Mouse (Mus musculus) forebrain, embryonic 11.5 days (tissue): ENCODE measurements at regions not wholly inside any gene's neighbourhood (a gene's known extent, or its start where the extent isn't known, plus 50 kb on each side); places are given as distances from the start of the nearest gene placed in this dataset.
A peak's percentile ranks its signal among the peaks of the same experiment; 100 is the strongest.

Experiments used
- ATAC-seq: fragments of 200-750 bp; cut with Nextera tagmentation; replicated peaks from 2 replicates; pipeline ENCODE4 v1.8.0; 2017; ENCODE audit warnings: moderate TSS enrichment; ENCODE audit not compliant: low FRiP score
- DNase-seq: peaks from one replicate; pipeline ENCODE4 v3.0.0-alpha.2; 2017; ENCODE audit warnings: low spot score
- H3K27ac ChIP-seq: fragments of 300-500 bp; sonication (generic); 2 replicates; pipeline ENCODE4 v1.5.1; 2014; ENCODE audit warnings: low read depth, low read length
- H3K27me3 ChIP-seq: fragments of 300-500 bp; sonication (generic); 2 replicates; pipeline ENCODE4 v1.6.1; 2014; ENCODE audit warnings: mild to moderate bottlenecking, low read length, mixed read lengths; ENCODE audit not compliant: control insufficient read depth, insufficient read depth
- H3K36me3 ChIP-seq: fragments of 300-500 bp; sonication (generic); 2 replicates; pipeline ENCODE4 v1.6.1; 2014; ENCODE audit warnings: mild to moderate bottlenecking, low read length, moderate library complexity, mixed read lengths; ENCODE audit not compliant: control insufficient read depth, insufficient read depth
- H3K4me1 ChIP-seq: fragments of 300-500 bp; sonication (generic); replicated peaks from 2 replicates; pipeline ENCODE4 v1.6.1; 2014; ENCODE audit warnings: low read length, mixed read lengths; ENCODE audit not compliant: control insufficient read depth, insufficient read depth
- H3K4me2 ChIP-seq: fragments of 300-500 bp; sonication (generic); 2 replicates; pipeline ENCODE4 v1.6.1; 2014; ENCODE audit warnings: low read depth, mild to moderate bottlenecking, low read length, moderate library complexity, mixed read lengths; ENCODE audit not compliant: severe bottlenecking
- H3K4me3 ChIP-seq: fragments of 300-500 bp; sonication (generic); 2 replicates; pipeline ENCODE4 v1.5.1; 2014; ENCODE audit warnings: low read depth, low read length
- H3K9ac ChIP-seq: fragments of 300-500 bp; sonication (generic); 2 replicates; pipeline ENCODE4 v1.6.1; 2014; ENCODE audit warnings: low read length
- H3K9me3 ChIP-seq: fragments of 300-500 bp; sonication (generic); 2 replicates; pipeline ENCODE4 v1.6.1; 2016; ENCODE audit warnings: low read length, mixed read lengths; ENCODE audit not compliant: control insufficient read depth
- WGBS: fragments of 180-500 bp; shearing (Covaris S2); extraction: QIAGEN DNeasy Blood & Tissue Kit; methylation state at CpG from one replicate; pipeline ENCODE4 v1.1.7; 2014; 5-methylcytosine and 5-hydroxymethylcytosine counted together

GRCm38 (mm10) chr13:84437586-84438443 lies 215.7 kb downstream of the Tmem161b start:
- H3K4me2 ChIP-seq = no peak overlapping the region
- H3K36me3 ChIP-seq = no peaks in the 10 kb centered on the region
- WGBS = 46% methylated on average over 5 of the region's 5 CpGs
- ATAC-seq (peak; percentile 87), DNase-seq (no peak)
- no peaks in the 10 kb centered on the region for H3K27me3 ChIP-seq
- no peak overlapping the region for H3K9ac ChIP-seq
- no peak overlapping the region for H3K4me3 ChIP-seq
- no peaks in the 10 kb centered on the region for H3K4me1 ChIP-seq
- H3K9me3 ChIP-seq = no peaks in the 10 kb centered on the region
- H3K27ac ChIP-seq = no peak overlapping the region

GRCm38 (mm10) chr13:84438444-84438766 lies 216.3 kb downstream of the Tmem161b start:
- H3K27me3 ChIP-seq = no peaks in the 10 kb centered on the region
- H3K4me3 ChIP-seq = no peak overlapping the region
- H3K9ac ChIP-seq = no peak overlapping the region
- H3K27ac ChIP-seq = no peak overlapping the region
- no peaks in the 10 kb centered on the region for H3K9me3 ChIP-seq
- H3K4me2 ChIP-seq = no peak overlapping the region
- H3K36me3 ChIP-seq = no peaks in the 10 kb centered on the region
- 56% methylated on average over 2 of the region's 2 CpGs for WGBS
- ATAC-seq (peak; percentile 63), DNase-seq (no peak)
- H3K4me1 ChIP-seq = no peaks in the 10 kb centered on the region

- 63% methylated on average over 2 of the region's 2 CpGs for whole genome bisulfite sequencing
- H3K4me3 ChIP-seq = no peak overlapping the region
- no peak overlapping the region for H3K4me2 ChIP-seq
- H3K27me3 ChIP-seq = no peaks in the 10 kb centered on the region
- no peak for DNase-seq
- no peak overlapping the region for H3K27ac ChIP-seq
- no peaks in the 10 kb centered on the region for H3K9me3 ChIP-seq
- no peak; the same call in none of the 2 replicates for ATAC-seq
- peaks cover 5% of the 10 kb centered on the region; the same call in 1 of the 2 replicates for H3K4me1 ChIP-seq
- no peaks in the 10 kb centered on the region for H3K36me3 ChIP-seq
- H3K9ac ChIP-seq = no peak overlapping the region
Measured at GRCm38 (mm10) chr13:84448514-84448913, 226.4 kb downstream of the Tmem161b start.

- H3K36me3 ChIP-seq = no peaks in the 10 kb centered on the region
- no peak overlapping the region for H3K9ac ChIP-seq
- peaks cover 5% of the 10 kb centered on the region; the same call in 1 of the 2 replicates for H3K4me1 ChIP-seq
- 21% methylated on average over 6 of the region's 6 CpGs for WGBS
- peak; percentile 96 for ATAC-seq
- no peak for DNase-seq
- H3K4me2 ChIP-seq = no peak overlapping the region
- H3K27ac ChIP-seq = peak overlapping the region; percentile 37
- no peaks in the 10 kb centered on the region for H3K9me3 ChIP-seq
- H3K4me3 ChIP-seq = no peak overlapping the region
- H3K27me3 ChIP-seq = no peaks in the 10 kb centered on the region
Measured at GRCm38 (mm10) chr13:84449001-84449551, 227.0 kb downstream of the Tmem161b start.
